Mouse (Mus musculus): ENCODE measurements around the gene Card19. TPM values are rescaled to one million over a fixed set of nuclear protein-coding genes. Genes with fewer than 3 reads are reported as not detected.

The Card19 gene
- total RNA-seq, 1 experiment: 16.9 TPM

GRCm38 (mm10) chr13:49246011-49246410 lies 30.2 kb upstream of the Card19 start:
- no peak overlapping the region for H3K4me3 ChIP-seq (ENCODE audit: insufficient read depth in 1 of 2, low read depth in 1 of 2, low read length in 2 of 2, poor library complexity in 1 of 2, severe bottlenecking in 1 of 2)
- H3K27ac ChIP-seq (ENCODE audit: insufficient read depth, low read depth, low read length, poor library complexity, severe bottlenecking): no peak overlapping the region
- H3K4me1 ChIP-seq (ENCODE audit: control insufficient read depth in 2 of 2, insufficient read depth in 2 of 2, low read length in 2 of 2, poor library complexity in 1 of 2): peaks cover 0 to 9% of the 10 kb centered on the region in 2 experiments; a peak in 2 of 4 replicates
- H3K36me3 ChIP-seq (ENCODE audit: control insufficient read depth, insufficient read depth, low read length, poor library complexity, severe bottlenecking): no peaks in the 10 kb centered on the region
- H3K9ac ChIP-seq (ENCODE audit: insufficient read depth, low read depth, low read length, poor library complexity, severe bottlenecking): no peak overlapping the region
- DNase-seq (ENCODE audit: low read depth, low spot score): no peak
- H3K9me3 ChIP-seq (ENCODE audit: control insufficient read depth, insufficient read depth, low read depth, low read length): no peaks in the 10 kb centered on the region
- in situ Hi-C loops (cut with MboI; ENCODE audit: low sequenced_read_pairs in 2 of 2, unreplicated experiment in 2 of 2): no loop called here
- TF ChIP-seq HCFC1 (IDR thresholded peaks at IDR 0.05; ENCODE audit: borderline replicate concordance, insufficient read depth, low read length): no peak
- TF ChIP-seq CHD2 (IDR thresholded peaks at IDR 0.05; ENCODE audit: low read depth, low read length): no peak
- TF ChIP-seq ZNF384 (IDR thresholded peaks at IDR 0.05; ENCODE audit: low read depth, low read length): no peak
- TF ChIP-seq MAFK (IDR thresholded peaks at IDR 0.05; ENCODE audit: insufficient read depth, low read depth, low read length): no peak
- no peak for TF ChIP-seq ZC3H11A (IDR thresholded peaks at IDR 0.05; ENCODE audit: borderline replicate concordance, low read depth, low read length)

GRCm38 (mm10) chr13:49245251-49245650 lies 29.4 kb upstream of the Card19 start:
- no peak for DNase-seq (ENCODE audit: low read depth, low spot score)
- Histone ChIP-seq H3K4me3 (ENCODE audit: insufficient read depth in 1 of 2, low read depth in 1 of 2, low read length in 2 of 2, poor library complexity in 1 of 2, severe bottlenecking in 1 of 2) (no peak overlapping the region), H3K36me3 (ENCODE audit: control insufficient read depth, insufficient read depth, low read length, poor library complexity, severe bottlenecking) (no peaks in the 10 kb centered on the region), H3K9ac (ENCODE audit: insufficient read depth, low read depth, low read length, poor library complexity, severe bottlenecking) (no peak overlapping the region), H3K27ac (ENCODE audit: insufficient read depth, low read depth, low read length, poor library complexity, severe bottlenecking) (no peak overlapping the region), H3K4me1 (ENCODE audit: control insufficient read depth in 2 of 2, insufficient read depth in 2 of 2, low read length in 2 of 2, poor library complexity in 1 of 2) (peaks cover 0 to 9% of the 10 kb centered on the region in 2 experiments; a peak in 2 of 4 replicates), H3K9me3 (ENCODE audit: control insufficient read depth, insufficient read depth, low read depth, low read length) (no peaks in the 10 kb centered on the region)
- TF ChIP-seq ZC3H11A (IDR thresholded peaks at IDR 0.05; ENCODE audit: borderline replicate concordance, low read depth, low read length) (no peak), CHD2 (IDR thresholded peaks at IDR 0.05; ENCODE audit: low read depth, low read length) (no peak), ZNF384 (IDR thresholded peaks at IDR 0.05; ENCODE audit: low read depth, low read length) (no peak), MAFK (IDR thresholded peaks at IDR 0.05; ENCODE audit: insufficient read depth, low read depth, low read length) (no peak), HCFC1 (IDR thresholded peaks at IDR 0.05; ENCODE audit: borderline replicate concordance, insufficient read depth, low read length) (no peak)
- in situ Hi-C loops (cut with MboI; ENCODE audit: low sequenced_read_pairs in 2 of 2, unreplicated experiment in 2 of 2): no loop called here

DNA sequence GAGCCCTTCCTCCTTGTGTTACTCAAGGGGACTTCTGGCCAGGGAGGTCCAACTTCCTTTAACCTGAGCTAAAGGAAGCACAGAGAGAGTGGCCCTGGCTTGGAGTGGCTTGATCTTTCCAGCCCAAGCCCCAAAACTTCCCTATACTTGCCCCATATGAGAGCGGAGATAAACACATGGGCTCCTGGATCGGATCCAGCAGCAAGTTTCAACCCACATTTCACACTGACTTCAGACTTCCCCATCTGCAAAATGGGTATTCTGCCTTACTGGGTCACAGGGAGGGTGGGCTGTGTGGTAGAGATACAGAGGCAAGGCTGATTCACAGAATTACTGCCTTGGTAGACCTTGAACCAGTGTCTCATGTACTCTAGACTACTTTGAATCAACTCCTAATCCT lies 27.7 kb upstream of the Card19 start:
- Histone ChIP-seq H3K9me3 (ENCODE audit: control insufficient read depth, insufficient read depth, low read depth, low read length) (no peaks in the 10 kb centered on the region), H3K9ac (ENCODE audit: insufficient read depth, low read depth, low read length, poor library complexity, severe bottlenecking) (no peak overlapping the region), H3K27ac (ENCODE audit: insufficient read depth, low read depth, low read length, poor library complexity, severe bottlenecking) (no peak overlapping the region), H3K36me3 (ENCODE audit: control insufficient read depth, insufficient read depth, low read length, poor library complexity, severe bottlenecking) (no peaks in the 10 kb centered on the region), H3K4me1 (ENCODE audit: control insufficient read depth in 2 of 2, insufficient read depth in 2 of 2, low read length in 2 of 2, poor library complexity in 1 of 2) (peaks cover 0 to 4% of the 10 kb centered on the region in 2 experiments; a peak in 2 of 4 replicates), H3K4me3 (ENCODE audit: insufficient read depth in 1 of 2, low read depth in 1 of 2, low read length in 2 of 2, poor library complexity in 1 of 2, severe bottlenecking in 1 of 2) (no peak overlapping the region)
- in situ Hi-C loops (cut with MboI; ENCODE audit: low sequenced_read_pairs in 2 of 2, unreplicated experiment in 2 of 2): no loop called here
- DNase-seq (ENCODE audit: low read depth, low spot score): no peak
- TF ChIP-seq ZC3H11A (IDR thresholded peaks at IDR 0.05; ENCODE audit: borderline replicate concordance, low read depth, low read length): no peak
- TF ChIP-seq HCFC1 (IDR thresholded peaks at IDR 0.05; ENCODE audit: borderline replicate concordance, insufficient read depth, low read length): no peak
- TF ChIP-seq MAFK (IDR thresholded peaks at IDR 0.05; ENCODE audit: insufficient read depth, low read depth, low read length): no peak

DNA sequence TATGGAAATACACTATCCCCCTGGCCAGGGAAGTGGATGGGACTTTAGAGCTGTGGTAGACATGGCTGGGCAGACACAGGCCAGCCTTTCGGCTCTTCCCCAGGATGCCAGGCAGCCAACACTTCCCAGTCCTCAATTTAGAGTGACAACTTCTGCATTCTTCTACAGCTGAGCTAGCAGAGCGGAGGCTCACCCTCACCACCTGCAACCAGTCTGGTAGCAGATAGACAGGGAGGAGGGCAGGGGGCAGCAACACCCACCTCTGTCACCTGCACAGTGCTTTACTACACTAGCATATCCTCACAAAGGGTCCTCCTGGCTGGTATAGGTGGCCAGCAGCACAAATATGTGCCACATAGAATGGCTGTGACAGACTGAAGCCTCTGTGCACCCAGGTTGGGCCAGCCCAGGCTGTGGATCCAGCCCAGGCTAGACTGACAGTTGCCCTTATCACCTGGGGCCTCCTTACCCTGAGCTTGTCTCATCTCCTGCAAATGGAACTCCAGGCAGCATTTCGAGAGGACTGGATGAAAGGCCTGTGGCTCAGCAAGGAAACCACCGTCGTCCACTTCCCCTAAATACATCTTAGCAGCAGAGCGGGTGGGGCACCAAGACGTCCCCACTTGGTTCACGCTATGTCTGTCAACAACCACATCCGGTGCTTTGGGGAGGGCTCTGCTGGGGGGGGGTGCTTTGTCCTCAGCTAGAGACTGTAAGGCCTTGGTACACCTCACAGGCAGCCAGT lies 26.7 kb upstream of the Card19 start:
- H3K9me3 ChIP-seq (ENCODE audit: control insufficient read depth, insufficient read depth, low read depth, low read length): no peaks in the 10 kb centered on the region
- TF ChIP-seq HCFC1 (IDR thresholded peaks at IDR 0.05; ENCODE audit: borderline replicate concordance, insufficient read depth, low read length) (no peak), CHD2 (IDR thresholded peaks at IDR 0.05; ENCODE audit: low read depth, low read length) (no peak), MAFK (IDR thresholded peaks at IDR 0.05; ENCODE audit: insufficient read depth, low read depth, low read length) (no peak), ZNF384 (IDR thresholded peaks at IDR 0.05; ENCODE audit: low read depth, low read length) (no peak), ZC3H11A (IDR thresholded peaks at IDR 0.05; ENCODE audit: borderline replicate concordance, low read depth, low read length) (no peak)
- in situ Hi-C loops (cut with MboI; ENCODE audit: low sequenced_read_pairs in 2 of 2, unreplicated experiment in 2 of 2): no loop called here
- no peak for DNase-seq (ENCODE audit: low read depth, low spot score)
- no peak overlapping the region for H3K27ac ChIP-seq (ENCODE audit: insufficient read depth, low read depth, low read length, poor library complexity, severe bottlenecking)
- no peaks in the 10 kb centered on the region for H3K36me3 ChIP-seq (ENCODE audit: control insufficient read depth, insufficient read depth, low read length, poor library complexity, severe bottlenecking)
- H3K4me3 ChIP-seq (ENCODE audit: insufficient read depth in 1 of 2, low read depth in 1 of 2, low read length in 2 of 2, poor library complexity in 1 of 2, severe bottlenecking in 1 of 2): no peak overlapping the region
- H3K9ac ChIP-seq (ENCODE audit: insufficient read depth, low read depth, low read length, poor library complexity, severe bottlenecking): no peak overlapping the region
- H3K4me1 ChIP-seq (ENCODE audit: control insufficient read depth in 2 of 2, insufficient read depth in 2 of 2, low read length in 2 of 2, poor library complexity in 1 of 2): peaks cover 0 to 2% of the 10 kb centered on the region in 2 experiments; a peak in 1 of 4 replicates

All from ES-E14 (cell line).